Mouse (Mus musculus): ENCODE measurements at regions not wholly inside any gene's neighbourhood (a gene's known extent, or its start where the extent isn't known, plus 50 kb on each side); places are given as distances from the start of the nearest gene placed in this dataset.
"Not testable (repeated sequence)": the region's sequence is repeated elsewhere in the genome, so short reads cannot be mapped to it uniquely, and the experiment has no call there.

DNA sequence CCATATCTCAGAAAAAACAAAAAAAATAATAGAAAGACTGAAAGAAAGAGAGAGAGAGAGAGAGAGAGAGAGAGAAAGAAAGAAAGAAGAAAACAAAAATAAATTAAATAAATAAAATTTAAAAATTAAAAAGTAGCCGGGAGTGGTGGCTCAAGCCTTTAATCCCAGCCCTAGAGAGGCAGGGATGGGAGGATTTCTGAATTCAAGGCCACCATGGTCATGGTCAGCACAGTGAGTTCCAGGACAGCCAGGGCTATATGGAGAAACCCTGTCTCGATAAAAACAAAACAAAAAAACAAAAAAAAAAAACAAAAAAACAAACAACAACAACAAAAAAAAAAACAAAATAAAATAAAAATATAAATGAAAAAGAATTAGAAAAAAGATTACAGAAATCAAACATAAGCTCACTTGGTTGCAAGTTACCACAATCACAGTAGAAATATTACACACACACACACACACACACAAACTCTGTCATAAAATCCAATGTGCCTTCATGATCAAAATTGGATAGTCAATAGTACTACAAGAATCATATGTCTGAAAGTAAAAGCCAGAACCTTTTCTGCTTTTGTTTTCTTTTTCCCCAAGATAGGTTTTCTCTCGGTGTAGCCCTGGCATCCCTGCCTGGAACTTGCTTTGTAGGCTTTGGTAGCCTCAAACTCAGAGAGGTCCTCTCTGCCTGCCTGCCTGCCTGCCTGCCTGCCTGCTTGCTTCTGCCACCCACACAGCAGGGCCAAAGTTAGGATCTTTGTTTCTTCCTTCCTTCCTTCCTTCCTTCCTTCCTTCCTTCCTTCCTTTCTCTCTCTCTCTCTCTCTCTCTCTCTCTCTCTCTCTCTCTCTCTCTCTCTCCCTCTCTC, 476.1 kb upstream of the Olfr161 start:
- peak; percentile 96 for ATAC-seq (replicated peaks; ENCODE audit: low read depth, poor library complexity, severe bottlenecking)

DNA sequence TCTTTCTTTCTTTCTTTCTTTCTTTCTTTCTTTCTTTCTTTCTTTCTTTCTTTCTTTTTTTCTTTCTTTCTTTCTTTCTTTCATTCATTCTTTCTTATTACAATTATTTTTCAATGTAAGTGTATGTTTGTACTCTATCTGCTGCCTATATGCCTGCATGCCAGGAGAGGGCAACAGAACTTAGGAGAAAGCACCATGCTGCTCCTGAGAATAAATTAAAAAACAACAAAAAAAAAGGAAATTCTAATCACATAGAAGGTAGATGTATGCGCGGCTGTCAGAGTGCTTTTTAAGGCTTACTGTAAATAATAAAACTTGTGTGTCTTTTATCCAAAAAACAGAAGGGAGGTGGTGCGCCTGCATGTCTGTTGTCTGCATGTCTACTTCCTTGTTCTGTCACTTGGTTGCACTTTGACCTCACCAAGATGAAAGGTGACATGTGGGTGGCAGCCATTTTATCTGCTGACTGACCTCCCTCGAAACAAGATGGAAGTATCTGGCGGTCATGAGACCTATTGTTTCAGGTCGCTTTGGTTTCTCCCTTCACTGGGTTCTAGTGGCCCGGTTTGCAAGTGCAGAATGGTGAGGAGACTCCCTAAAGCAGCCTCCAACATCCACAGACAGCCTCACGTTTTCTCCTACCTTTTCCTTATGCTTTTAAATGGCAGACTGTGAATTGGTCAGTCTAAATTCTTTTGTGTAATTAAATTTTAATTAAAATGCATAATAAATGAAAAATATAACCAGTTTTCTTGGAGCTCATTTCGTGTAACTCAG, 475.3 kb upstream of the Olfr161 start:
- not testable (repeated sequence) for ATAC-seq (replicated peaks; ENCODE audit: low read depth, poor library complexity, severe bottlenecking)

DNA sequence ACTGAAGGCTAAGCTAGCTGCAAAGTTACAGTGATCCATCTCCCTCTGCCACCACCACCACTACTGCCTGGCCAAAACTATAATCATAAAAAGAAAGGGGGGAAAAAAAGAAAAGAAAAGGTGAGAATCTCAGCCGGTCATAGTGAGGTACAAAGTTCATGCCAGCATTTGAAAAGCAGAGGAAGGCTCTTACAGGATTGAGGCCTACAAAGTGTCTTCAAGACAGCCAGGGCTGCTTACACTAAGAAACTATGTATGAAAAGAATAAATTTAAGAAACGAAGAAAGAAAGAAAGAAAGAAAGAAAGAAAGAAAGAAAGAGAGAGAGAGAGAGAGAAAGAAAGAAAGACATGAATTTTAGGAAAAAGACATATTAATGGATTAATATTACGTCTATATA, 474.7 kb upstream of the Olfr161 start:
- ATAC-seq (replicated peaks; ENCODE audit: low read depth, poor library complexity, severe bottlenecking), result peak; percentile 45; the same call in 1 of the 2 replicates

DNA sequence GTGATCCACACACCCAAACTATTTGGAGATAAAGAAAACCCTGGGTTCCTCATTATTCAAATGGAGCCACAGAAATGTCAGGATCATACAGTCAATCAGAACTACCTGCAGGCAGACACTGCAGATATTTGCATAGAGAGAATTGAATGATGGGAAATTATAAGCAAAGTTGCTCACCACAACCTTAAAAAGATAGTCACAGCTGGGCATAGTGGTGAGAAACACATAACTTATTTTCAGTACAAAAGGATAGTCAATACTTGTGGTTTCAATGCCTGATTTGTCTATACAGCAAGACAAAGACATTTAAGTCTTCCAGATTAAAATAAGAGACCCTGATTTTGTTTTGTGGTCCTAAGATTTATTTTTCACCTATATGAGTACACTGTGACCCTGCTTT, 469.6 kb upstream of the Olfr161 start:
- ATAC-seq (replicated peaks; ENCODE audit: low read depth, poor library complexity, severe bottlenecking), result not testable (repeated sequence)

DNA sequence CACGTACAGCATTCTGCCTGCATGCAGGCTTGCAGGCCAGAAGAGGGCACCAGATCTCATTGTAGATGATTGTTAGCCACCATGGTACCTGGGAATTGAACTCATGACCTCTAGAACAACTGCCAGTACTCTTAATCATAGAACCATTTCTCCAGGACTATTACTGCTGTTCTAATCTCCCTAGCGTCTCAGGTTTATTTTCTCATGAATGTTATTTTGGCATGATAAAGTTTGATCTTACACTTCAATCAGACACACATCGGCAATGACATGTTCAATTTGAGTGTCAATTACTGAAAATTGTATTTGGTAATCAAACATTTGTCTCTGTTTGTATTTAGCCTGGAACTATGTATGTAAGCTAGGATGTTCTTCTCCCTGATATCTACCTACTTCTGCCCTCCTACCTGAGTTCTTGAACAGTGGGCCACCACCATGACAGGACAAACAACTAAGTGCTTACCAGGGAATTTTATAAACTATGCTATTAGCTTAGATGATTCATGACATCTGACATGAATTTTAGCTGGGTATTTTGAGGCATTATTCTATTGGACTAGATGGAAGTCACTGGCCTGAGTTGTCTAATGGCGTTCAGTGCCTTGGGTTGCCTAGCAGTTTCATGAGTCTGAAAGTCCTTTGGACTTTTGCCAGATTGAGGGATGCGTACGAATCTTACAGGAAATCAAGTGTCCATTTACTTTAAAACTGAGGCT, 468.5 kb upstream of the Olfr161 start:
- ATAC-seq (replicated peaks; ENCODE audit: low read depth, poor library complexity, severe bottlenecking), result peak; percentile 31; the same call in 1 of the 2 replicates

DNA sequence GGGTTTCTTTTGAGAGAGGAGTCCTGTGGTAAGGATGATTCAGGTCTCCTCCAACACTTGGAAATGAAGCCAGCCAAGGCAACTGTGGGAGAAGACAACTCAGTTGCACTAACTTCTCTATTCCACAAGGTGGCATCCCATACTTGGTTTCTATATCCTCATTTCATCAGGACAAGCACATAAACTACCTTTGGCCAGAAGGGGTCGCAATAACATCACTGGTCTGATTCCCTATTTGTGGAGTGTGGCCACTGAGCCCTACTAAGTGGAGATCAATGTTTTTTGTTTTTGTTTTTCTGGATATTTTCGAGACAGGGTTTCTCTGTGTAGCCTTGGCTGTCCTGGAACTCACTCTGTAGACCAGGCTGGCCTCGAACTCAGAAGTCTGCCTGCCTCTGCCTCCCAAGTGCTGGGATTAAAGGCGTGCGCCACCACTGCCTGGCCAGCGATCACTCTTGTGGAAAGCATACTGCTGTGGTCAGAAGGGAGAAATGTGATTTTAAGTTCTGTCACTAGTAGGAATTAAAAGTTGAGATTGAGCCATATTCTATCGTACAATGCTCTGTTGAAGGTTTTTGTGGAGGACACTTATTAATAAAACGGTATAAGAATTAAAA, 467.9 kb upstream of the Olfr161 start:
- ATAC-seq (replicated peaks; ENCODE audit: low read depth, poor library complexity, severe bottlenecking), result peak; percentile 99

DNA sequence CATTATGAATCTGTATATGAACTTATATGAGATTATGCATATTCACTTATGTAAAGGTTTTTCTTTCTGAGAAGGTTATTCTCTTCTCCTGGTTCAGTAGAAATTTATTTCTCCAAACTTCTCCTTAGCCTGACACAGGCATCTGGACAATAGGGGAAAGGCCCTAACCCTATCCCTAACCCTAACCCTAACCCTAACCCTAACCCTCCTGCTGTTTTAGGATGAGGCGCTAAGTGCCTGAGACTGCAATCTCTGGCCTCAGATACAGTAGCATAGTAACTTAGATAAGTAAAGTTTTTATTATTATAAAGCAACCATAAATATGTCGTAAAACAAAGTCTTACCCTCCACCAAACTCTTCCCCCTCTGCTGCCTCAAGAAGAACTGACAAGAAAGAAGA, 463.5 kb upstream of the Olfr161 start:
- ATAC-seq (replicated peaks; ENCODE audit: low read depth, poor library complexity, severe bottlenecking), result not testable (repeated sequence)

All from common myeloid progenitor, adult 5-6 weeks (primary cell).